Mouse (Mus musculus) adipose tissue, adult 10 weeks (tissue): ENCODE data around the gene Gm21731. TPM values are rescaled to one million over a fixed set of nuclear protein-coding genes. Genes with fewer than 3 reads are reported as not detected.

ENCODE experiments used
- polyA plus RNA-seq: library from polyadenylated mRNA; stranded (reverse); fragments of 350-450 nt; fragmentation: Illumina TruSeq; extraction: RNeasy Lipid Tissue Mini Kit (QIAGEN cat#74804); gene quantifications from one replicate; pipeline ENCODE4 v1.2.3, GENCODE M21; 2014; ENCODE audit warnings: low read depth, low replicate concordance

Gene Gm21731
- not detected for polyA plus RNA-seq

DNA sequence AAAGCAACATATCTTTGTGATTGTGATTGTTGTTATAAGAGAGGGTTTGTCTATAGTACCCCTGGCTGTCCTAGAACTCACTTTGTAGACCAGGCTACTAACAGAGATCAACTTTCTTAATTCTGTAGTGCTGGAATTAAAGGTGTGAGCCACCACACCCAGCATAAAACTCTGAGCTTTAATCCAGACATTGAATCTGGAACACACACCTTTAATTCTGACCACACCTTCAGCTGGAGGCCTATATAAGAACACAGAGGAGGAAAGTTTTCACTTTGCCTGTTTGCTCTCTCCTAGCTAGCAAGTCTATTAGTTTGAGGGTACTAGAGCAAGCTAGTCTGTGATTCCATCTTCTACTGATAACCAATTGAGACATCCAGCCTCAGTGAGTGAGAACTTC lies at the start of gene Gm21731:
Gm21731 (plus strand) TSS at position 301 of the 400 bp plus-strand sequence.

GRCm38 (mm10) chr13:120215847-120216246 lies 23.1 kb upstream of the Gm21731 start, which contains the start of gene Gm21762:
Gm21762 (minus strand) TSS chr13:120215947.

DNA sequence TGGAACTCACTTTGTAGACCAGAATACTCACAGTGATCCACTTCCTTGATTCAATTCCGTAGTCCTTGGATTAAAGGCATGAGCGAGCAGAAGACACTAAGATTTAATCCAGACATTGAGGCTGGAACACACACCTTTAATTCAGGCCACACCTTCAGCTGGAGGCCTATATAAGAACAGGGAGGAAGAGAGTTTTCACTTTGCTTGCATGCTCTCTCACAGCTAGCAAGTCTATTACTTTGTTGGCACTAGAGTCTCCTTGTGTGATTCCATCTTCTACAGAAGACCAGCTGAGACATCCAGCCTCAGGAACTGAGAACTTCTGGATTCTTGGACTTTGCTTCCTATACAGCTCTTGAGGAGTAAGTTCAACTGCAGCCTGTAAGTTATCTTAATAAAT lies 24.0 kb downstream of the Gm21731 start, which contains the start of gene AF067061:
AF067061 (plus strand) TSS at position 245 of the 400 bp plus-strand sequence.

Other genes with a start within 250 kb of the Gm21731 start
- not detected for gene Gm36079, start 212.1 kb upstream of the Gm21731 start, polyA plus RNA-seq
- 4.7 TPM for gene Gm21188, start 186.9 kb upstream of the Gm21731 start, polyA plus RNA-seq
- gene Gm20767, start 98.9 kb upstream of the Gm21731 start, polyA plus RNA-seq, result not detected
- gene Gm21818, start 66.7 kb upstream of the Gm21731 start, polyA plus RNA-seq, result not detected
- not detected for gene Gm21762, start 23.2 kb upstream of the Gm21731 start, polyA plus RNA-seq
- not detected for gene AF067061, start 24.0 kb downstream of the Gm21731 start, polyA plus RNA-seq
- gene BC147527, start 61.3 kb downstream of the Gm21731 start, polyA plus RNA-seq, result 1.2 TPM
- not detected for gene Tcstv3, start 77.8 kb downstream of the Gm21731 start, polyA plus RNA-seq